7 mouse cellular contexts compared by ENCODE assay signal in the genomic region with DNA sequence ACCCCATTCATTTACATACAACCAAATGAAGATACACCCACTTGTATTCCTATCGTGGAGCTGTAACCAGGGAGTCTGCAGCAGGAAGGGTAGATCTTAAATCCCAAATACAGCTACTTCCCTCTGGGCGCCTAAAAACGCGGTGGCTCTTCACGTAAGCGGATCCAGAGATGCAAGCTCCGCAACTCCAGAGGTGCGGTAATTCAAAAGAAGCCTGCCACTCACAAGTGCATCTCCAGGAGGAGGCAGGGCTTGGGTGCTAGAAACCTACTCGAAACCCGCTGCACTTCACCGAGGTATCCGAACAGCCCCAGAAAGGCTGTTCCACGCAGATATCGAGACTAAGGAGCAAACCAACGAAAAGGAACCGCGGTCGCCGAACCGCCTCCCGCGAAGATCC. TPM values are rescaled to one million over a fixed set of nuclear protein-coding genes. Genes with fewer than 3 reads are reported as not detected.
DNase-seq lines count a peak whose midpoint lies in the region; ATAC-seq and TF ChIP-seq lines count a peak whose summit lies in the region.

No protein-coding gene starts in this region.

- H3K9ac ChIP-seq in forebrain, embryonic 12.5 days: peak overlapping the region; percentile 65
- H3K9ac ChIP-seq in liver, embryonic 14.5 days (replicated peaks): peak overlapping the region; percentile 81

- no peaks in the 10 kb centered on the region for H3K27me3 ChIP-seq in C2C12 (ENCODE audit: control insufficient read depth, insufficient read depth, insufficient read length)
- no peaks in the 10 kb centered on the region for H3K27me3 ChIP-seq in forebrain, embryonic 12.5 days
- H3K27me3 ChIP-seq in liver, embryonic 14.5 days (ENCODE audit: control insufficient read depth, insufficient read depth, low read length): no peaks in the 10 kb centered on the region

- no peaks in the 10 kb centered on the region for H3K9me3 ChIP-seq in forebrain, embryonic 12.5 days
- no peaks in the 10 kb centered on the region for H3K9me3 ChIP-seq in liver, embryonic 14.5 days (ENCODE audit: control insufficient read depth, low read length)

- peak overlapping the region; percentile 48 for H3K4me3 ChIP-seq in C2C12 (ENCODE audit: insufficient read depth, poor library complexity, severe bottlenecking)
- peak overlapping the region; percentile 68 for H3K4me3 ChIP-seq in forebrain, embryonic 12.5 days (replicated peaks)
- H3K4me3 ChIP-seq in liver, embryonic 14.5 days (ENCODE audit: insufficient read depth in 1 of 2, low read depth in 2 of 2, low read length in 2 of 2): peak overlapping the region; percentile 65 to 83

- H3K27ac ChIP-seq in forebrain, embryonic 12.5 days: peak overlapping the region; percentile 97
- peak overlapping the region; percentile 52 for H3K27ac ChIP-seq in liver, embryonic 14.5 days

- no peaks in the 10 kb centered on the region; the same call in 1 of the 2 replicates for H3K4me1 ChIP-seq in forebrain, embryonic 12.5 days
- H3K4me1 ChIP-seq in liver, embryonic 14.5 days (replicated peaks; ENCODE audit: control insufficient read depth in 2 of 2, insufficient read depth in 2 of 2, low read length in 1 of 2): peaks cover 8 to 11% of the 10 kb centered on the region in 2 experiments

- no peak for TF ChIP-seq CTCF in C2C12 (IDR thresholded peaks at IDR 0.05; ENCODE audit: control insufficient read depth, insufficient read depth, insufficient read length)
- TF ChIP-seq CTCF in liver, embryonic 14.5 days (IDR thresholded peaks at IDR 0.05; ENCODE audit: low read depth): no peak

- peak overlapping the region; percentile 55 for H3ac ChIP-seq in C2C12 (ENCODE audit: control insufficient read depth, insufficient read length, low read depth)

- H3K79me3 ChIP-seq in C2C12 (ENCODE audit: low read depth): no peaks in the 10 kb centered on the region

- ATAC-seq in forebrain, embryonic 12.5 days (ENCODE audit: low FRiP score): peak; percentile 75
- peak; percentile 24 for ATAC-seq in liver, embryonic 14.5 days (ENCODE audit: insufficient read depth)

- peak overlapping the region; percentile 61 for H3K4me2 ChIP-seq in forebrain, embryonic 12.5 days
- H3K4me2 ChIP-seq in liver, embryonic 14.5 days (ENCODE audit: low read depth): peak overlapping the region; percentile 96

- under 1% methylated on average over 22 of the region's 22 CpGs for WGBS in forebrain, embryonic 12.5 days
- WGBS in liver, embryonic 14.5 days (ENCODE audit: insufficient replicate concordance): under 1% methylated on average over 22 of the region's 22 CpGs

- H3K79me2 ChIP-seq in C2C12 (ENCODE audit: control insufficient read depth, insufficient read depth): no peaks in the 10 kb centered on the region

- H3K36me3 ChIP-seq in C2C12 (ENCODE audit: control insufficient read depth, insufficient read depth): no peaks in the 10 kb centered on the region
- no peaks in the 10 kb centered on the region for H3K36me3 ChIP-seq in forebrain, embryonic 12.5 days (replicated peaks)
- no peaks in the 10 kb centered on the region for H3K36me3 ChIP-seq in liver, embryonic 14.5 days (replicated peaks; ENCODE audit: control insufficient read depth, insufficient read depth, low read depth)

- peak; percentile 93 for DNase-seq in A20 (ENCODE audit: low read depth, low spot score)
- DNase-seq in liver, embryonic 14.5 days (ENCODE audit: low read depth in 3 of 3, low spot score in 3 of 3): no peak
- DNase-seq in T-cell, adult 2 months (ENCODE audit: low spot score): no peak
- DNase-seq in cerebellum, postnatal 10 days: no peak
- no peak for DNase-seq in spleen, postnatal 4 days (ENCODE audit: low spot score in 2 of 2)

- no peak for TF ChIP-seq EP300 in liver, embryonic 14.5 days (IDR thresholded peaks at IDR 0.05; ENCODE audit: low read depth)

TF ChIP-seq in C2C12, 6 proteins besides CTCF, POLR2A, EP300 and RAD21:
- TF ChIP-seq MYOD1 (IDR thresholded peaks at IDR 0.05; ENCODE audit: control insufficient read depth, insufficient read length, low read depth): no peak
- no peak for TF ChIP-seq MYOG (IDR thresholded peaks at IDR 0.05; ENCODE audit: control insufficient read depth, extremely low read depth, insufficient read length)
- TF ChIP-seq USF1 (IDR thresholded peaks at IDR 0.05; ENCODE audit: low read depth): no peak
- no peak for TF ChIP-seq CEBPB (IDR thresholded peaks at IDR 0.05; ENCODE audit: low read depth)
- no peak for TF ChIP-seq MAX (IDR thresholded peaks at IDR 0.05)

RNA-seq across cellular contexts. Expression of gene Napepld, which starts 0.3 kb away (rescaled TPM):
- 0.50 TPM for polyA plus RNA-seq in C2C12 (2012; fragmentation: generic; extraction: Trizol)
- 12.6 and 13.5 TPM in 2 replicates for polyA plus RNA-seq in forebrain, embryonic 12.5 days (2016; fragmentation: Nextera tagmentation; extraction: Ambion mirVana)
- polyA plus RNA-seq in liver, embryonic 14.5 days (2012; rRNA removed): 1.3 TPM in 2 replicates
- polyA plus RNA-seq in liver, embryonic 14.5 days (2014; fragmentation: Nextera tagmentation; extraction: Ambion mirVana): 1.8 TPM in 2 replicates

RNA-seq across cellular contexts. Expression of gene Pmpcb, which starts 36.0 kb away (rescaled TPM):
- 92.8 TPM for polyA plus RNA-seq in C2C12 (2012; fragmentation: generic; extraction: Trizol)
- polyA plus RNA-seq in forebrain, embryonic 12.5 days (2016; fragmentation: Nextera tagmentation; extraction: Ambion mirVana): 88.5 and 94.9 TPM in 2 replicates
- polyA plus RNA-seq in liver, embryonic 14.5 days (2012; rRNA removed): 24.2 and 34.2 TPM in 2 replicates
- polyA plus RNA-seq in liver, embryonic 14.5 days (2014; fragmentation: Nextera tagmentation; extraction: Ambion mirVana): 47.9 and 48.8 TPM in 2 replicates

RNA-seq across cellular contexts. Expression of gene Armc10, which starts 55.3 kb away (rescaled TPM):
- polyA plus RNA-seq in C2C12 (2012; fragmentation: generic; extraction: Trizol): 13.3 TPM
- 75.4 and 80.1 TPM in 2 replicates for polyA plus RNA-seq in forebrain, embryonic 12.5 days (2016; fragmentation: Nextera tagmentation; extraction: Ambion mirVana)
- polyA plus RNA-seq in liver, embryonic 14.5 days (2012; rRNA removed): 7.2 and 9.0 TPM in 2 replicates
- polyA plus RNA-seq in liver, embryonic 14.5 days (2014; fragmentation: Nextera tagmentation; extraction: Ambion mirVana): 7.2 and 7.4 TPM in 2 replicates

RNA-seq across cellular contexts. Expression of gene Fbxl13, which starts 55.5 kb away (rescaled TPM):
- polyA plus RNA-seq in C2C12 (2012; fragmentation: generic; extraction: Trizol): 0.07 TPM
- 0.22 and 0.32 TPM in 2 replicates for polyA plus RNA-seq in forebrain, embryonic 12.5 days (2016; fragmentation: Nextera tagmentation; extraction: Ambion mirVana)
- polyA plus RNA-seq in liver, embryonic 14.5 days (2012; rRNA removed): 0.08 and 0.14 TPM in 2 replicates
- polyA plus RNA-seq in liver, embryonic 14.5 days (2014; fragmentation: Nextera tagmentation; extraction: Ambion mirVana): 0.05 and 0.24 TPM in 2 replicates
